Mouse (Mus musculus) neutrophil, adult 5-6 weeks (primary cell): Measurements from ENCODE around the gene Qdpr. TPM values are rescaled to one million over a fixed set of nuclear protein-coding genes. Genes with fewer than 3 reads are reported as not detected.
A peak's percentile ranks its signal among the peaks of the same experiment; 100 is the strongest.

Experiments used
- ATAC-seq: fragments of 151-379, 151-347 bp; 2 replicates; pipeline ENCODE4 v1.8.0; 2017; ENCODE audit warnings: mild to moderate bottlenecking, moderate TSS enrichment; ENCODE audit not compliant: insufficient number of reproducible peaks, poor library complexity, low FRiP score, severe bottlenecking; ENCODE audit errors: extremely low read depth
- total RNA-seq: library from RNA; stranded (forward); fragments of 200-1000 nt; gene quantifications from 2 replicates; pipeline ENCODE4 v1.2.3, GENCODE M21; 2017

Gene Qdpr
- total RNA-seq = 6.2 and 10.9 TPM in 2 replicates

DNA sequence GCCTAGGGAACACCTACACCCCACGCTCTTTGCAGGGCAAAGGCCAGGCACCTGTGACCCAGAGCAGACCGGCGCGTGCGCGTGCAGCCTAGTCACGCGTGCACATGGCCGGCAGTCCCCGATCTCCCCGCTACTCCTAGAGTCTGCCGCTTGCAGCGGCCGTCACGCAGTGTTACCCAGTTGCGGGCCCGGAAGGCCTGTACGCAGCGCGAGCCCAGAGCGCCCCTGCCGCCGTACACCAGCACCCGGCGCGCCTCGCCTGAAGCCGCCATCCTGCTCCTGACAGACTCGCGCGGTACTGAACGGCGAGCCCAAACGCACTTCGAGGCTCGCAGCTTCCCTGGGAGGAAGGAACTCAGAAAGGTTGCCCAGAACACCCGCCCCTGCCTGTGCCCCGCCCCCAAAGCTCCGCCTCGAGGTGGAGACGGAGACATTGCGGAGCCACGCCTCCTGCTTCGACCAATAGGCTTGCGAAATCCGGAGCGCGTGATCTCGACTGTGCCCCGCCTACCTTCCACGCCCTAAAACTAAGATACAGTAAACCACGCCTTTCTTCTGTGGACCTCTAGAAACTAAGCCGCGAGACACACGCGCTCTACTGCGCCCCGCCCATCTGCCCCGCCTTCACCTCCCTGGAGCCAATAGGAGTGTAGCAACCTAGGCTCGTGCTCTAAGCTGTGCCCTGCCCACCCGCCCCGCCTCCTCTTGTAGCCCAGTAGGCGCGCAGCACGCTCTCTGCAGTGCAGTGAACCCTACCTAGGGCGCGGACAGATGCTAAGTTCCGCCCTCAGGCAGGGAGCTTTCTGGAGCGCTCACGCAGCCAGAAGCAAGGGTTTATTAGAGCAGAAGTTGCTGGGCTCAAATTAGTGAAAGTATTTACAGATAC lies at the start of gene Qdpr:
Gene Qdpr, minus strand, starts transcription at position 406 of the 886 bp plus-strand sequence.
- peak; percentile 92 for ATAC-seq

DNA sequence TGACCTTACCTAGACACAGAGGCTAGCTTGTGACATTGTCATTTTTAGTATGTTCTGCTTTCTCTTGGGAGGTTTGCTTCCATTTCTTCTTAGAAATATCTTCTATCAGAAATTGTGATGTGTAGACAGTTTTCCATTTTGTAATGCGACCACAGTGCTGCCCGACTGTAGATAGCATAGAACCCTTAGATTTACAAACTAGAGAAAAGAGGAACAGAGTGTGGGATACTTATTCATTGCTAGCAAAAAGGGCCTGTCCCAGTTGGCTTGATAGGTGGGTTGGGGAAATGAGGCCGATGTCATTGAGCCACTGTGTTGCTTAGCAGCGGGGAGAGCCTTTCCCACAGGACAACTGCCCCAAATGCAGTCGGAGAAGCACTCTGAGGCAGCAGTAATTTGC lies 47.5 kb upstream of the Qdpr start:
- no peak for ATAC-seq

DNA sequence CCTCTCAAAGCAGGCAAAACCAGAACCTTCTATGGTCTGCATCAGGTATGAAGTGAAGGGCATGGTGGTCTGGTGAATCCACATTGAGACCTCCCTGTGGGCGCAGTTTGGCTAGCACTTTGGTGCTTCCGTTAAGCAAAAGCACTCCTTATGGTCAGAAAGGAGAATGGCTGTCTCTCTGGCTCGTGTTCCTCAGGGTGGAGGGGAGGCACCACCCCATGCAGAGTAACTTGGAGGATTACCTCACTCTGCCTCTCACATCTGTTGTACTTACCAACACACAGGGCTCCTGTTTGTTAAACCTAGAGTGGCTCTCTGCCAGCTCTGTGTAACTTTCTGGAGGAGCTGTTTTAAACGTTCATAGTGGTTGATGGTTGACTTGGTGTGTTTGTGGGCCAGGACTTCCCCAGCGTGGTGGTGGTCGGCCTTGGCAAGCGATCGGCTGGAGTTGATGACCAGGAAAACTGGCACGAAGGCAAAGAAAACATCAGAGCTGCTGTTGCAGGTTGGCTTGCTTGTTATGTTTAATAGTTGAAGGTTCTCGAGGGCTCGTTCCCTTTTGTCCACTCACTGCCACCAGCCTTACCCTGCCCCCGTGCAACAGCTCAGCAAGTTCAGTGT lies 47.0 kb upstream of the Qdpr start:
- no peak for ATAC-seq

DNA sequence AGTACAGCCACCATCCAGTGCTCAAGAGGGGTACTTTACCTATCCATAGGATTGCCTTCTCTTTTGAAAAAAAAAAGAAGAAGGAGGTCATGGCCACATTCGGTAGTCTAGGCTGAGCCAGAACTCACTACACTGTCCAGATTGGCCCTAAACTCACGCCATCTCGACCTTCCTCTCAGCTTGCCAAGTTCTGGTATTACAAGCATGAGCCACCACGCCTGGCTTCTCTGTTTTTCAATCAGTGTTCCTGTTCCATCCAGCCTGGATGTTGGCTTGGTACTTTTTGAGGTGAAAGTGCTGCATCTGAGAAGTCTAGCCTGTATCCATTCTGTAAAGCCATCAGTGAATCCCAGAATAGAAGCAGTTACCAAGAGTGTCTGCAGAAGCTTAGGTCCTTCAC lies 46.4 kb upstream of the Qdpr start:
- ATAC-seq = no peak

DNA sequence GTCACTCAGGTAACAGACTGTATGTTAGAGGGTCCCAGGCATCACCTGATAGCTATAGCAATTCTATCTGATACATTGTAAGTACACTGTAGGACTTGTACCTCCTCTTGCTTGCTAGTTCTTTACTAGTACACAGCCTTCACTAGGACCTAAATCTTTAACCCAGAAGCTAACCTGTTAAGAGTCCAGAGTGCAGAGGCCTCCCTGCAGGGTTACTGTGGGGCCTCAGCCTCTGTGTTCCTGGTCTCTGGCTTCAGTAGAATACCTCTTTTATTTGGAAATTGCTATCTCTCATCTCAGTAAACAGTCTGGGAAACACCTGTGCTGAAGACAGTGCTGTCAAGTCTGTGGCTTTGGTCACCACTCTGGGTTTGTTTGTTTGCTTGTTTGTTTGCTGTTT lies 46.0 kb upstream of the Qdpr start:
- ATAC-seq = no peak

DNA sequence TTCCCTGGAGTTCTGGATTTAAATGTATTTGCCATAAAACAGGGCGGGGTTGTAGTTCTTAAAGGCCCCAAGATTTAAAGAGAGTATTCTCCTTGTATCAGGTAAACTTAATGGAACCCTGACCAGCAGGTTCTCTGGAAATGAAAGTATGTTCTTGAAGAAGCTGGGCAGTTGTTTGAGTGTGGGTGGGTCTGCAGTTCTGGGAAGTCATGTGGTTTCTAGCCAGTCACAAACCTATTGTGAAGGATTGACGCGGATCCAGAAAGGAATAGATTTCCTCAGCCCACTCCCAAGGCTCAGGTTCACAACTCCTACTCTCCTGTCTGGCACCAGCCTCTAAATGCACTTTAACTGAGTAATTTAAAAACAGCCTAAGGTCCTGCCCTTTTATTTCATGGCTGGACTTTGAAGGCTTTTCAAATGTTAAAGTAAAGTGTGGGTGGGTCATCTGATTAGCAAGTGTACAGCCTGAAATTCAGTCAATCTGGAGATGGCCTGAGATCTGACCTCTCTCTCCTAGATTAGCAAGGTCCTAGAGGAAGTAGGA lies 45.5 kb upstream of the Qdpr start:
- ATAC-seq = no peak

DNA sequence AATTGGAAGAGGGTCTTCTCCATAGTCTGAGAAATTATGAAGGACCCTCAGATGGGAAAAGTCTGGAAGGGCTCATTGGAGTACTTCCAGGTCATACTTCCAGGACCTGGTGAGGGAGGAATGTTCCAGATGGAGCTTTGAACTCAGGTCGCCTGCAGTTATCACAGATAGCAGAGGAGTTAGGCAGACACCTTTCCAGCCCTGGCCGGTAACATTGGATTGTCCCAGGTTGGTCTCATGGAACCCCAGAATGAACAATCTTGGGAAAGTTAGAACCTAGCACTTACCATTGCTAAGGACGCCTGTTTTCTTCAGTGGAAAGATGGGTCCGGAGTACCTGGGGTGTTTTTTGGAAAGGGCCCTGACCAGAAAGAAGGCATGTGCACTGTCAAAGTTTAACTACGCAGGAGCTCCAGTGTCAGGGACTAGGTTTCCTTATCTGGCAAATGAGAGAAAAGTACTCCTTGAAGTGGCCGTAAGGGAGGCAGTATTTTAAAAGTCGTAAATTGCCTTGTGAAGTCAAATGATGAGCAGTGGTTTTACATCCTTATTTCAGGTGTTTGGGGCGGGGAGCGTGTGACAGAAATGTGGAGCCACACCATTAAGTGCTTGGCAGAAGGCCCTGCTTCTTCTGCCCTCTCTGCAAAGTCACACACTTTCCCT lies 44.2 kb upstream of the Qdpr start:
- no peak for ATAC-seq

DNA sequence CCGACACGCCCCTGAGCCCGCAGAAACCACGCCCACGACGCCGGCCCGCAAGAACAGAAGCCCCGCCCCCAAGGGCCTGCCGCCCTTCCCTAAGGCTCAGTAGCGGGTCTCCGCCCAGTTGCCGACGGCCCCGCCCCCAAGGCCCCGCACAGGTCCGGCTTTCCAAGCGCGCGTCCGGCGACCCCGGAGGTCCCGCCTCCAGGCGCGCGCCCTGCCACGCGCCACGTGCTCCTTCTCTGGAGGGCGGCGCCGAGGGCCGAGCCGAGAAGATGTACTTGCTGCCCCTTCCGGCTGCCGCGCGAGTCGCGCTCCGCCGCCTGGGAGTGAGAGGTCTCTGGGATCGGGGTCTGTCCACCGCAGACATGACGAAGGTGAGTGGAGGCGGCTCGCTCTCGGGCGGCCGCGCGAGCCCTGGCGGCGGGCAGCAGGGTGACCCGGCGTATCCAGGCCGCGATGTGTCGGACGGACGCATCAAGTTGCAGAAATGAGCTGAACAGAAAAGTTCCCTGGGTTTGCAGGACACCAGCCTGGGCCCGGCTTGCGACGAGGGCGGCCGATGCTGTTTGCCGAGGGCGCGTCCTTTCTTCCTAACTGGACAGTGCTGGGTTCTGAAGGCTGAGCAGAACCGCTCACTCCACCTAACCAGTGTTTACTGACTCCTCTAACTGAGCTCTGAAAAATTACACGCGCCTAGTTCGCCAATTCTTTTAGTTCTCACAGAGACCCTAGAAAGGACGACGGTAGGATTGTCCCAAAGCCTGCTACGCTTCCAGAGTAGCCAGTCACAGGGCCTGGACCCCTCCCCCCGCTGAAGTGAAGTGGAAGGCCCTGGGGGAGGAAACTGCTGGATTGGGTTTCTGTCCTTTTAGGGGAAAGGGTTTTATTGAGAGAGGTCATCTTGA lies 43.4 kb upstream of the Qdpr start, which contains the start of gene Lap3:
Gene Lap3, plus strand, starts transcription at position 184 of the 902 bp plus-strand sequence.
- peak; percentile 86 for ATAC-seq

GRCm38 (mm10) chr5:45491776-45492175 lies 41.7 kb upstream of the Qdpr start:
- no peak for ATAC-seq

- ATAC-seq = no peak
Measured at GRCm38 (mm10) chr5:45483654-45484053, 33.6 kb upstream of the Qdpr start.

DNA sequence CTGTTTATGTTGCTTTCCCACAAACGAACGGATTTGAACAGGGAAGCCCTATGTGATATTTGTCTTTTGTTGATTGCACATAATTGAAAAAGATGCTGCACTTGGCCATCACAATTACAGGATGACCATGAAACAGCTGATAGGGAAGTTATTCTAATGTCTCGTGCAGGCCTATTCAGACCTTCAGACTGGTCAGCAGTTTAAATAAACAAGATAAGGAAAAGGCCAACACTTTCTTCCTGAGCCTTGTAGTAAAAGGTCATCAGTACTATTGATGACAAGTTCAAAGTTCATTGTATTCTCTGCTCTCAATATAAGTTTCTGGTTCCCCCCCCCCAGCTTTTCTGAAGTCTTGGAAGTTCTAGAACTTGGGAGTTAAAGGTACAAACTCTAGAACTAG lies 32.6 kb upstream of the Qdpr start:
- no peak for ATAC-seq

- no peak for ATAC-seq
Measured at GRCm38 (mm10) chr5:45481125-45481524, 31.1 kb upstream of the Qdpr start.

- ATAC-seq = no peak
Measured at GRCm38 (mm10) chr5:45480066-45480465, 30.0 kb upstream of the Qdpr start.

DNA sequence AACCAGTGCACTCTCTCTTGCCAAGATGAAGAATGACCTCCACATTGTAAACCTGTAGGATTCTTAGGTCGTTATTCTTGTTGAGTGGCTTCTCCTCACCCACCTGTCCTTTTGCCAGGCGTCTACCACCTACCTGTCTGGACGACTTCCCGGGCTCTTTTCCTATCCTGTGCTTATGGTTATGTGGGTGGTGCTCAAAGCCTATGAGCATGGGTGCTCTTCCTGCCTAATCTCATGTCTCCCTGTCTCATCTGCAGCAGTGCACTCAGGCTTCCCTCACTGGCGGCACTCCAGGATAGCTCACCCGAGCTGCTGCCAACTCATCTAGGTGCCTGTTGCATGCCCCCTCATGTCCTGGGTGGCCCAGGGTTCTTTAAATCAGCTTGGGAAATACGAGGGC lies 27.6 kb upstream of the Qdpr start:
- no peak for ATAC-seq

DNA sequence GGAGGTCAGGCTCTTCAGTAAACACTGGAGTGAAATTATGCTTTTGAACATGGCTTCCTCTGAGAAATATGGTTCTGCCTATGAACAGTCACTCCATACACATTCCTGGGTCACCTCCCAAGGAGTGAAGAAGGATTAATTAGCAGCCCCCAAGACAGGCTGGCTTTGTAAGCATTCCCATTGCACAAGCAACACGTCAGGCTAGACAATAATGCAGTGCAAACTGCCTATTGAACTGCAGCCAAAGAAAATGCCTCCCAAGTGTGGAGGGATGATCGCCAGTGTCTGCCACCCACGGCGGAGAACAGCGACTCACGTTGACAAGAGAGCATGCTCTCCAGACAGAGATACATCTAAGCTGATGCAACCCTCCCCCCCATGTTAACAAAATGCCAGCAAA lies 26.3 kb upstream of the Qdpr start:
- ATAC-seq = no peak

DNA sequence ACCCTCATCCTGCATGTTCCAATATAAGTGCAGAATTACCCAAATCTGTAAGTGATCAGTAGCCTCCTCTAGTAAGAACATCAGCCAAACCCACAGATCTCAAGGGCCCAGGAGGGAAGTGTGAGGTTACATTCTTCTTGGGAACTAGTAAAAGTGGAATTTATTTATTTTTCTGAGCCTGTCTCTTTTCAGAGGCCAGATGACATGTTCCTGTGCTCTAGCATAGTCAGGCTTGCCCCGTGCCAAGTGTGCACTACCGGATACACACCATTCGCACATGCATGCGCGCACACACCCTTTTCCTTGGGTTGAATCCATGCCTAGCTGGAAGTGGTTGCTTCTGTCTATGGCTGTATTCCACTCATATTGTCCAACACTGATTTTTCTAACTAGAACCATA lies 25.7 kb upstream of the Qdpr start:
- no peak for ATAC-seq

- no peak for ATAC-seq
Measured at GRCm38 (mm10) chr5:45474758-45475157, 24.7 kb upstream of the Qdpr start.

GRCm38 (mm10) chr5:45474215-45474614 lies 24.2 kb upstream of the Qdpr start:
- ATAC-seq = peak; percentile 74

GRCm38 (mm10) chr5:45473521-45473920 lies 23.5 kb upstream of the Qdpr start:
- no peak for ATAC-seq
